Mouse (Mus musculus) C2C12 (cell line): ENCODE results near the gene Nmd3. TPM values are rescaled to one million over a fixed set of nuclear protein-coding genes. Genes with fewer than 3 reads are reported as not detected.

Experiments used
- H3K27me3 ChIP-seq: one replicate; pipeline ENCODE4 v1.6.1; 2011; ENCODE audit not compliant: control insufficient read depth, insufficient read depth, insufficient read length
- H3K36me3 ChIP-seq: one replicate; pipeline ENCODE4 v1.6.1; 2011; ENCODE audit not compliant: control insufficient read depth, insufficient read depth
- H3K4me3 ChIP-seq: one replicate; pipeline ENCODE4 v1.5.1; 2011; ENCODE audit warnings: mild to moderate bottlenecking, control low read depth; ENCODE audit not compliant: poor library complexity, insufficient read depth, severe bottlenecking
- H3K79me2 ChIP-seq: one replicate; pipeline ENCODE4 v1.6.1; 2011; ENCODE audit not compliant: control insufficient read depth, insufficient read depth
- H3K79me3 ChIP-seq: one replicate; pipeline ENCODE4 v1.6.1; 2011; ENCODE audit warnings: low read depth, control low read depth
- H3ac ChIP-seq: one replicate; pipeline ENCODE3; 2011; ENCODE audit warnings: low read depth; ENCODE audit not compliant: control insufficient read depth, insufficient read length
- CEBPB ChIP-seq: IDR thresholded peaks from one replicate; pipeline ENCODE4 v1.6.1; 2011; ENCODE audit warnings: low read depth, mild to moderate bottlenecking, control low read depth, moderate library complexity
- CTCF ChIP-seq: IDR thresholded peaks from one replicate; pipeline ENCODE4 v1.5.1; 2011; ENCODE audit not compliant: control insufficient read depth, insufficient read depth, insufficient read length
- FOSL1 ChIP-seq: IDR thresholded peaks from one replicate; pipeline ENCODE4 v1.8.0; 2011; ENCODE audit warnings: mild to moderate bottlenecking, low read length; ENCODE audit not compliant: poor library complexity, insufficient read depth, severe bottlenecking
- MAX ChIP-seq: IDR thresholded peaks from one replicate; pipeline ENCODE4 v1.6.1; 2011; ENCODE audit warnings: mild to moderate bottlenecking, control low read depth
- MYOD1 ChIP-seq: IDR thresholded peaks from one replicate; pipeline ENCODE4 v1.6.1; 2011; ENCODE audit warnings: low read depth; ENCODE audit not compliant: control insufficient read depth, insufficient read length
- MYOG ChIP-seq: IDR thresholded peaks from one replicate; pipeline ENCODE4 v1.6.1; 2011; ENCODE audit not compliant: control insufficient read depth, insufficient read length; ENCODE audit errors: extremely low read depth
- USF1 ChIP-seq: IDR thresholded peaks from one replicate; pipeline ENCODE4 v1.6.1; 2011; ENCODE audit warnings: low read depth, mild to moderate bottlenecking, control low read depth, moderate library complexity
- polyA plus RNA-seq: library from polyadenylated mRNA; unstranded; fragments of >200 nt; fragmentation: generic; extraction: Trizol; gene quantifications from one replicate; pipeline ENCODE4 v1.2.1, GENCODE M21; 2012; ENCODE audit warnings: missing spikeins

Gene Nmd3
- polyA plus RNA-seq, 1 experiment, result 73.0 TPM

GRCm38 (mm10) chr3:69797533-69797932 lies 75.7 kb downstream of the Nmd3 start:
- no peaks in the 10 kb centered on the region for H3K79me3 ChIP-seq
- H3K79me2 ChIP-seq, result no peaks in the 10 kb centered on the region
- H3K36me3 ChIP-seq, result no peaks in the 10 kb centered on the region
- peaks cover 4% of the 10 kb centered on the region for H3K27me3 ChIP-seq
- H3ac ChIP-seq, result no peak overlapping the region
- no peak overlapping the region for H3K4me3 ChIP-seq
- TF ChIP-seq CEBPB, result no peak
- no peak for TF ChIP-seq MAX
- TF ChIP-seq FOSL1, result no peak
- TF ChIP-seq MYOD1, result no peak
- no peak for TF ChIP-seq USF1
- TF ChIP-seq MYOG, result no peak
- no peak for TF ChIP-seq CTCF

GRCm38 (mm10) chr3:69797969-69798368 lies 76.2 kb downstream of the Nmd3 start:
- Histone ChIP-seq H3K79me2 (no peaks in the 10 kb centered on the region), H3K4me3 (no peak overlapping the region), H3ac (no peak overlapping the region), H3K79me3 (no peaks in the 10 kb centered on the region), H3K36me3 (no peaks in the 10 kb centered on the region), H3K27me3 (peaks cover 4% of the 10 kb centered on the region)
- no peak for TF ChIP-seq USF1
- no peak for TF ChIP-seq FOSL1
- no peak for TF ChIP-seq MYOG
- no peak for TF ChIP-seq MYOD1
- TF ChIP-seq MAX, result no peak
- TF ChIP-seq CTCF, result no peak
- no peak for TF ChIP-seq CEBPB

- peaks cover 4% of the 10 kb centered on the region for H3K27me3 ChIP-seq
- TF ChIP-seq CEBPB (no peak), MAX (no peak), FOSL1 (no peak), USF1 (no peak), CTCF (no peak), MYOD1 (no peak), MYOG (no peak)
- H3K79me2 ChIP-seq, result no peaks in the 10 kb centered on the region
- no peak overlapping the region for H3K4me3 ChIP-seq
- no peaks in the 10 kb centered on the region for H3K79me3 ChIP-seq
- H3K36me3 ChIP-seq, result no peaks in the 10 kb centered on the region
- H3ac ChIP-seq, result no peak overlapping the region
These were observed 77.3 kb downstream of the Nmd3 start for GRCm38 (mm10) chr3:69799096-69799495.

- H3K36me3 ChIP-seq, result no peaks in the 10 kb centered on the region
- H3K79me3 ChIP-seq, result no peaks in the 10 kb centered on the region
- H3K27me3 ChIP-seq, result peaks cover 4% of the 10 kb centered on the region
- no peak overlapping the region for H3ac ChIP-seq
- TF ChIP-seq MAX (no peak), CEBPB (no peak), MYOG (no peak), MYOD1 (no peak), USF1 (no peak), FOSL1 (no peak), CTCF (no peak)
- H3K79me2 ChIP-seq, result no peaks in the 10 kb centered on the region
- no peak overlapping the region for H3K4me3 ChIP-seq
These were observed 79.1 kb downstream of the Nmd3 start for GRCm38 (mm10) chr3:69800829-69801384.

GRCm38 (mm10) chr3:69803137-69803536 lies 81.4 kb downstream of the Nmd3 start:
- Histone ChIP-seq H3ac (no peak overlapping the region), H3K36me3 (no peaks in the 10 kb centered on the region), H3K79me2 (no peaks in the 10 kb centered on the region), H3K79me3 (no peaks in the 10 kb centered on the region), H3K27me3 (peaks cover 4% of the 10 kb centered on the region), H3K4me3 (no peak overlapping the region)
- no peak for TF ChIP-seq USF1
- no peak for TF ChIP-seq FOSL1
- TF ChIP-seq MYOG, result no peak
- no peak for TF ChIP-seq MAX
- TF ChIP-seq MYOD1, result no peak
- no peak for TF ChIP-seq CEBPB

Other genes starting within 250 kb of the Nmd3 start
- gene B3galnt1, start 123.0 kb upstream of the Nmd3 start, polyA plus RNA-seq, result 4.7 TPM
- not detected for gene Sptssb, start 138.0 kb downstream of the Nmd3 start, polyA plus RNA-seq